Mouse (Mus musculus) lung, adult 2 months (tissue): ENCODE measurements around the gene Maml3.

ENCODE experiments used
- CTCF ChIP-seq: fragments of 200-500 bp; IDR thresholded peaks from 2 replicates; pipeline ENCODE4 v1.5.1; 2011; ENCODE audit warnings: mild to moderate bottlenecking, low read length, control low read depth; ENCODE audit not compliant: insufficient read depth
- POLR2A ChIP-seq: fragments of 200-500 bp; IDR thresholded peaks from 2 replicates; pipeline ENCODE4 v1.6.1; 2011; ENCODE audit warnings: low read depth, mild to moderate bottlenecking, control low read depth, low read length, borderline replicate concordance; ENCODE audit errors: extremely low read depth

DNA sequence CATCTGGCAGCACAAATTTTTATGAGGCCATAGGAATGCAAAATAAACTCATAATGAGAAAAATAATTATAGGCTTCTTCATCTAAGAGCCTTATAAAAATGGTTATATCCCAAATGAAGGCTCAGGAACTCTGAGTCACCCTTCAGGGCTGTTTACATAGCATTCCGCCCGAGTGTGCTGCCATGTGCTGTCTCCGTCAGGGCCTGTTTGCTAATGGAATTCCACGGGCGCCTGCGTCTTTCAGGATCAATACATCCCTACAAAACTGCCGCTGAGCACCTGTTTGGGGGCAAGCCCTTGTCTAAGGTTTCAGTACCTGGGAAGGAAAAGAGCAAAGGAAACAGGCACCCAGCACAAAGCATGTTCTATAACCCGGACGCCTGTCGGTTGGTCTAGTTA is 279.3 kb downstream of the Maml3 start:
- TF ChIP-seq POLR2A (no peak), CTCF (no peak)
